Mouse (Mus musculus) urinary bladder, postnatal 10 days (tissue): ENCODE data around the gene Vstm2b.

Experiments
- DNase-seq: peaks from one replicate; pipeline ENCODE4 v3.0.0; 2022; ENCODE audit warnings: low spot score

Vstm2b gene

GRCm38 (mm10) chr7:40898096-40898710, at the start of gene Vstm2b:
Vstm2b (plus strand) TSS chr7:40898328.
- DNase-seq: no peak

GRCm38 (mm10) chr7:40856088-40856625, 42.0 kb upstream of the Vstm2b start:
- no peak for DNase-seq

- no peak for DNase-seq
Measured at GRCm38 (mm10) chr7:40873380-40873990, 24.6 kb upstream of the Vstm2b start.

- no peak for DNase-seq
Measured at GRCm38 (mm10) chr7:40884855-40885489, 13.2 kb upstream of the Vstm2b start.

- DNase-seq: no peak
Measured at GRCm38 (mm10) chr7:40888358-40888757, 9.8 kb upstream of the Vstm2b start.

GRCm38 (mm10) chr7:40896964-40897363, 1.2 kb upstream of the Vstm2b start:
- DNase-seq: no peak

GRCm38 (mm10) chr7:40898711-40899375, 715 bp downstream of the Vstm2b start:
- no peak for DNase-seq

GRCm38 (mm10) chr7:40899376-40900265, 1.5 kb downstream of the Vstm2b start:
- DNase-seq: no peak

- DNase-seq: no peak
Measured at GRCm38 (mm10) chr7:40901201-40901600, 3.1 kb downstream of the Vstm2b start.

GRCm38 (mm10) chr7:40902506-40902905, 4.4 kb downstream of the Vstm2b start:
- no peak for DNase-seq

- no peak for DNase-seq
Measured at GRCm38 (mm10) chr7:40906484-40906883, 8.4 kb downstream of the Vstm2b start.

- no peak for DNase-seq
Measured at GRCm38 (mm10) chr7:40916761-40917160, 18.6 kb downstream of the Vstm2b start.

- no peak for DNase-seq
Measured at GRCm38 (mm10) chr7:40920118-40920517, 22.0 kb downstream of the Vstm2b start.

- DNase-seq: no peak
Measured at GRCm38 (mm10) chr7:40921281-40921680, 23.2 kb downstream of the Vstm2b start.

- DNase-seq: no peak
Measured at GRCm38 (mm10) chr7:40922871-40923270, 24.7 kb downstream of the Vstm2b start.

GRCm38 (mm10) chr7:40928391-40928790, 30.3 kb downstream of the Vstm2b start:
- DNase-seq: no peak

- no peak for DNase-seq
Measured at GRCm38 (mm10) chr7:40936617-40937212, 38.6 kb downstream of the Vstm2b start.

- DNase-seq: no peak
Measured at GRCm38 (mm10) chr7:40939371-40939770, 41.2 kb downstream of the Vstm2b start.

GRCm38 (mm10) chr7:40942233-40942935, 44.3 kb downstream of the Vstm2b start:
- no peak for DNase-seq
